Mouse (Mus musculus) cerebellum, adult 2 months (tissue): ENCODE results near the gene Gm16181.

ENCODE experiments used
- CTCF ChIP-seq: fragments of 200-500 bp; IDR thresholded peaks from 2 replicates; pipeline ENCODE4 v1.5.1; 2011; ENCODE audit warnings: low read depth, mild to moderate bottlenecking, control low read depth, low read length, moderate library complexity, borderline replicate concordance; ENCODE audit not compliant: insufficient read depth
- POLR2A ChIP-seq: fragments of 200-500 bp; IDR thresholded peaks from 2 replicates; pipeline ENCODE4 v1.6.1; 2011; ENCODE audit warnings: low read length, control low read depth, borderline replicate concordance; ENCODE audit not compliant: insufficient read depth

DNA sequence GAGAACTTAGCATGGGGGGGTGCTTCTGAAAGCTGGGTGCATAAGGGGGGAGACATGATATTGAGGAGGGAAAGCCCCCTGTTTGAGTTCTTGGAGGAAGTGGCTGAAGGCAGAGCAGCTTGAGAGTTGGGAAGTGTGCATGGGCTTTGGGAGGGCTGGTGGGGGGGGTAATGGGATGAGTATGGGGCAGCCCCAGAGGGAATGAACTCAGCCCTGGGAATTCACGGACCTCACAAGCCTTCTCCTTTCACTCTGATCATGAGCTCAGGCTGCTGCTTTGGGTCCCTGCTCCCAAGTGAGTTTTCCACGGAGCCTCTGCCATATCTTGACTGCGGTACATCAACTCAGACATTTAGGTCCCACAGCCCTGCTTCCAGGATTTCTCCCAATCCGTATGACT lies 18.2 kb upstream of the Gm16181 start:
- TF ChIP-seq POLR2A (no peak), CTCF (no peak)
